Mouse (Mus musculus): ENCODE measurements at regions not wholly inside any gene's neighbourhood (a gene's known extent, or its start where the extent isn't known, plus 50 kb on each side); places are given as distances from the start of the nearest gene placed in this dataset.

- TF ChIP-seq CTCF (IDR thresholded peaks at IDR 0.05; ENCODE audit: low read depth), result no peak
- H3K36me3 ChIP-seq (ENCODE audit: insufficient read depth, low read length), result no peaks in the 10 kb centered on the region
- no peaks in the 10 kb centered on the region for H3K4me1 ChIP-seq (ENCODE audit: insufficient read depth, low read length)
- no peak overlapping the region for H3K9ac ChIP-seq (replicated peaks; ENCODE audit: low read length)
- peak; percentile 4 for DNase-seq (ENCODE audit: low spot score)
- H3K27me3 ChIP-seq (ENCODE audit: insufficient read depth, low read length), result no peaks in the 10 kb centered on the region
- H3K27ac ChIP-seq, result no peak overlapping the region
- no peak for ATAC-seq
- H3K4me3 ChIP-seq (ENCODE audit: low read length), result no peak overlapping the region
- 75% methylated on average over 4 of the region's 4 CpGs for WGBS
- H3K9me3 ChIP-seq (ENCODE audit: low read length), result no peaks in the 10 kb centered on the region
- H3K4me2 ChIP-seq (ENCODE audit: low read depth, low read length), result no peak overlapping the region
Observed at GRCm38 (mm10) chr16:46566020-46566581, 67.8 kb upstream of the Nectin3 start.

- no peak for ATAC-seq
Observed at GRCm38 (mm10) chr16:46557281-46557680, 59.0 kb upstream of the Nectin3 start.

GRCm38 (mm10) chr16:46548207-46548606 is 49.9 kb upstream of the Nectin3 start:
- no peak overlapping the region for H3K27ac ChIP-seq
- no peaks in the 10 kb centered on the region for H3K9me3 ChIP-seq (ENCODE audit: low read length)
- no peak overlapping the region for H3K9ac ChIP-seq (replicated peaks; ENCODE audit: low read length)
- DNase-seq (ENCODE audit: low spot score) (no peak), ATAC-seq (no peak)
- no peaks in the 10 kb centered on the region for H3K36me3 ChIP-seq (ENCODE audit: insufficient read depth, low read length)
- no peak overlapping the region for H3K4me3 ChIP-seq (ENCODE audit: low read length)
- 36% methylated on average over 1 of the region's 1 CpGs for WGBS
- H3K4me1 ChIP-seq (ENCODE audit: insufficient read depth, low read length), result no peaks in the 10 kb centered on the region
- no peaks in the 10 kb centered on the region for H3K27me3 ChIP-seq (ENCODE audit: insufficient read depth, low read length)
- H3K4me2 ChIP-seq (ENCODE audit: low read depth, low read length), result no peak overlapping the region
- no peak for TF ChIP-seq CTCF (IDR thresholded peaks at IDR 0.05; ENCODE audit: low read depth)

More at GRCm38 (mm10) chr16:46557281-46557680, 59.0 kb upstream of the Nectin3 start:
- 75% methylated on average over 3 of the region's 3 CpGs for WGBS
- no peak overlapping the region for H3K9ac ChIP-seq (replicated peaks; ENCODE audit: low read length)
- no peak overlapping the region for H3K4me3 ChIP-seq (ENCODE audit: low read length)
- no peak overlapping the region for H3K27ac ChIP-seq
- no peak for DNase-seq (ENCODE audit: low spot score)
- TF ChIP-seq CTCF (IDR thresholded peaks at IDR 0.05; ENCODE audit: low read depth), result no peak
- H3K36me3 ChIP-seq (ENCODE audit: insufficient read depth, low read length), result no peaks in the 10 kb centered on the region
- no peak overlapping the region for H3K4me2 ChIP-seq (ENCODE audit: low read depth, low read length)
- H3K4me1 ChIP-seq (ENCODE audit: insufficient read depth, low read length), result no peaks in the 10 kb centered on the region
- no peaks in the 10 kb centered on the region for H3K27me3 ChIP-seq (ENCODE audit: insufficient read depth, low read length)
- no peaks in the 10 kb centered on the region for H3K9me3 ChIP-seq (ENCODE audit: low read length)

Data from hindbrain, postnatal 0 days (tissue).